In genomic region chr4:43759571-43760418, GRCm38 (mm10) we compare ENCODE assay signal across 11 mouse cellular contexts. TPM values are rescaled to one million over a fixed set of nuclear protein-coding genes. Genes with fewer than 3 reads are reported as not detected.
DNase-seq lines count a peak whose midpoint lies in the region; ATAC-seq and TF ChIP-seq lines count a peak whose summit lies in the region.
"Had no signal": no experiment of that assay in that cellular context is flagged by ENCODE, and none has a peak within 500 bp of the region (broad histone marks: within the 10 kb centered on the region; RNA-seq: fewer than 3 reads in every experiment).

No protein-coding gene starts in this region.

- H3K36me3 ChIP-seq in kidney, embryonic 15.5 days, result no peaks in the 10 kb centered on the region
- no peaks in the 10 kb centered on the region for H3K36me3 ChIP-seq in intestine, embryonic 16.5 days (ENCODE audit: control insufficient read depth, insufficient read depth, low read length)

- no peak for ATAC-seq in kidney, embryonic 15.5 days (replicated peaks; ENCODE audit: low FRiP score)
- no peak for ATAC-seq in intestine, embryonic 16.5 days

- WGBS in kidney, embryonic 15.5 days, result 73% methylated on average over 21 of the region's 21 CpGs
- 73% methylated on average over 21 of the region's 21 CpGs for WGBS in intestine, embryonic 16.5 days

- H3K9me3 ChIP-seq in kidney, embryonic 15.5 days (replicated peaks), result no peaks in the 10 kb centered on the region
- no peaks in the 10 kb centered on the region for H3K9me3 ChIP-seq in intestine, embryonic 16.5 days (ENCODE audit: control insufficient read depth, low read length)

- intact Hi-C loops in left cerebral cortex, adult 2 months (cut with DNase I), result no loop called here

- H3K27me3 ChIP-seq in kidney, embryonic 15.5 days, result 0 out of 2 replicates have a peak, but pooled peaks cover 4% of the 10 kb centered on the region
- no peaks in the 10 kb centered on the region for H3K27me3 ChIP-seq in intestine, embryonic 16.5 days (replicated peaks; ENCODE audit: control insufficient read depth, insufficient read depth, low read length)

- no peak for TF ChIP-seq CTCF in left cerebral cortex, adult 2 months (IDR thresholded peaks at IDR 0.05)

- no peak overlapping the region for H3K9ac ChIP-seq in kidney, embryonic 15.5 days
- no peak overlapping the region for H3K9ac ChIP-seq in intestine, embryonic 16.5 days (ENCODE audit: low read depth, low read length)

- H3K4me1 ChIP-seq in kidney, embryonic 15.5 days, result peaks cover 2% of the 10 kb centered on the region; the same call in 1 of the 2 replicates
- no peaks in the 10 kb centered on the region for H3K4me1 ChIP-seq in intestine, embryonic 16.5 days (ENCODE audit: control insufficient read depth, insufficient read depth, low read length)

- DNase-seq in adrenal gland, adult 2 months, result peak; percentile 7
- no peak for DNase-seq in adrenal gland, postnatal 25 days
- peak; percentile 31 for DNase-seq in kidney, adult 9 months
- DNase-seq in left cerebral cortex, adult 2 months (ENCODE audit: extremely low spot score in 1 of 2, low spot score in 2 of 2), result peak in 1 of 2 experiments; percentile 14
- peak; percentile 13 for DNase-seq in right cerebral cortex, postnatal 4 days
- no peak for DNase-seq in T-cell, adult 2 months (ENCODE audit: low spot score)

- no peak overlapping the region for H3K27ac ChIP-seq in kidney, embryonic 15.5 days
- H3K27ac ChIP-seq in left cerebral cortex, adult 2 months, result peak overlapping the region; percentile 44; the same call in 1 of the 2 replicates
- no peak overlapping the region for H3K27ac ChIP-seq in intestine, embryonic 16.5 days (ENCODE audit: low read length)

- no peak overlapping the region for H3K4me2 ChIP-seq in kidney, embryonic 15.5 days
- no peak overlapping the region for H3K4me2 ChIP-seq in intestine, embryonic 16.5 days (ENCODE audit: low read depth, low read length)

- H3K4me3 ChIP-seq in kidney, embryonic 15.5 days (replicated peaks), result no peak overlapping the region
- no peak overlapping the region for H3K4me3 ChIP-seq in left cerebral cortex, adult 2 months
- H3K4me3 ChIP-seq in intestine, embryonic 16.5 days (ENCODE audit: low read length), result no peak overlapping the region
- H3K4me3 ChIP-seq: myocyte had no signal

RNA-seq across cellular contexts. Expression of gene Olfr159, which starts 11.0 kb away (rescaled TPM):
- total RNA-seq in adrenal gland, adult 2 months (2021), result not detected
- polyA plus RNA-seq in adrenal gland, adult 2 months (2012; rRNA removed), result not detected in 2 replicates
- not detected in 2 replicates for total RNA-seq in adrenal gland, postnatal 25 days (2021)
- polyA plus RNA-seq in kidney, embryonic 15.5 days (2015; fragmentation: Nextera tagmentation; extraction: Ambion mirVana), result not detected in 2 replicates
- not detected for total RNA-seq in left cerebral cortex, adult 2 months (2021)
- polyA plus RNA-seq in intestine, embryonic 16.5 days (2015; fragmentation: Nextera tagmentation; extraction: Ambion mirVana), result not detected in 2 replicates
- total RNA-seq: gastrocnemius, adult 18-20 months had no signal
- polyA plus RNA-seq: myocyte had no signal

RNA-seq across cellular contexts. Expression of gene Spaar, which starts 30.0 kb away (rescaled TPM):
- total RNA-seq in adrenal gland, adult 2 months (2021), result 1 to 10 TPM; 1.5 to 2.4 TPM
- 2.0 and 2.6 TPM in 2 replicates for polyA plus RNA-seq in adrenal gland, adult 2 months (2012; rRNA removed)
- 2.1 and 2.7 TPM in 2 replicates for total RNA-seq in adrenal gland, postnatal 25 days (2021)
- polyA plus RNA-seq in kidney, embryonic 15.5 days (2015; fragmentation: Nextera tagmentation; extraction: Ambion mirVana), result 0.12 and 0.19 TPM in 2 replicates
- under 1 TPM; 0.63 to 1.00 TPM for total RNA-seq in left cerebral cortex, adult 2 months (2021)
- 0.12 and 0.15 TPM in 2 replicates for polyA plus RNA-seq in intestine, embryonic 16.5 days (2015; fragmentation: Nextera tagmentation; extraction: Ambion mirVana)

RNA-seq across cellular contexts. Expression of gene Hrct1, which starts 32.8 kb away (rescaled TPM):
- total RNA-seq in adrenal gland, adult 2 months (2021), result 1 to 10 TPM; 2.2 to 3.9 TPM
- 8.1 and 14.2 TPM in 2 replicates for polyA plus RNA-seq in adrenal gland, adult 2 months (2012; rRNA removed)
- total RNA-seq in adrenal gland, postnatal 25 days (2021), result 1.5 and 1.9 TPM in 2 replicates
- 0.77 and 1.0 TPM in 2 replicates for polyA plus RNA-seq in kidney, embryonic 15.5 days (2015; fragmentation: Nextera tagmentation; extraction: Ambion mirVana)
- total RNA-seq in left cerebral cortex, adult 2 months (2021), result 1 to 10 TPM in 1 of 2 experiments, under 1 TPM in 1; 0.87 to 1.1 TPM
- 1.1 TPM in 2 replicates for polyA plus RNA-seq in intestine, embryonic 16.5 days (2015; fragmentation: Nextera tagmentation; extraction: Ambion mirVana)

RNA-seq across cellular contexts. Expression of gene Olfr71, which starts 49.7 kb away (rescaled TPM):
- total RNA-seq in adrenal gland, adult 2 months (2021), result not detected
- polyA plus RNA-seq in adrenal gland, adult 2 months (2012; rRNA removed), result not detected in 2 replicates
- total RNA-seq in adrenal gland, postnatal 25 days (2021), result not detected in 2 replicates
- polyA plus RNA-seq in kidney, embryonic 15.5 days (2015; fragmentation: Nextera tagmentation; extraction: Ambion mirVana), result not detected in 2 replicates
- total RNA-seq in left cerebral cortex, adult 2 months (2021), result not detected
- not detected in 2 replicates for polyA plus RNA-seq in intestine, embryonic 16.5 days (2015; fragmentation: Nextera tagmentation; extraction: Ambion mirVana)
- total RNA-seq: gastrocnemius, adult 18-20 months; left cerebral cortex, adult 8-10 months had no signal
- polyA plus RNA-seq: myocyte had no signal

RNA-seq across cellular contexts. Expression of gene Olfr70, which starts 59.2 kb away (rescaled TPM):
- not detected for total RNA-seq in adrenal gland, adult 2 months (2021)
- polyA plus RNA-seq in adrenal gland, adult 2 months (2012; rRNA removed), result not detected in 2 replicates
- total RNA-seq in adrenal gland, postnatal 25 days (2021), result not detected in 2 replicates
- not detected in 2 replicates for polyA plus RNA-seq in kidney, embryonic 15.5 days (2015; fragmentation: Nextera tagmentation; extraction: Ambion mirVana)
- total RNA-seq in left cerebral cortex, adult 2 months (2021), result not detected
- polyA plus RNA-seq in intestine, embryonic 16.5 days (2015; fragmentation: Nextera tagmentation; extraction: Ambion mirVana), result not detected in 2 replicates
- total RNA-seq: gastrocnemius, adult 18-20 months; left cerebral cortex, adult 8-10 months had no signal
- polyA plus RNA-seq: myocyte had no signal

Comparison
In these comparisons a context has a peak if more than half of its experiments do, and no peak if none do; other contexts are left out.
1. DNase-seq: peak in adrenal gland, adult 2 months (single experiment), kidney, adult 9 months (single experiment) and right cerebral cortex, postnatal 4 days (single experiment); none in adrenal gland, postnatal 25 days (single experiment) and T-cell, adult 2 months (single experiment).